Mouse (Mus musculus): Measurements from ENCODE around the gene Hist1h2ag.
"Not testable (repeated sequence)": the region's sequence is repeated elsewhere in the genome, so short reads cannot be mapped to it uniquely, and the experiment has no call there.

Hist1h2ag gene

GRCm38 (mm10) chr13:22042568-22043502 is at the start of gene Hist1h2ag, which contains the start of gene Hist1h2bj:
Gene Hist1h2ag, minus strand, starts transcription at chr13:22042944.
Gene Hist1h2bj, plus strand, starts transcription at chr13:22043214.
- TF ChIP-seq GATA4 (IDR thresholded peaks at IDR 0.05; ENCODE audit: insufficient replicate concordance, low read length), result not testable (repeated sequence)

GRCm38 (mm10) chr13:22084140-22084539 is 41.4 kb upstream of the Hist1h2ag start, which contains the start of gene Vmn1r188:
Gene Vmn1r188, plus strand, starts transcription at chr13:22084440.
- not testable (repeated sequence) for TF ChIP-seq GATA4 (IDR thresholded peaks at IDR 0.05; ENCODE audit: insufficient replicate concordance, low read length)

- TF ChIP-seq GATA4 (IDR thresholded peaks at IDR 0.05; ENCODE audit: insufficient replicate concordance, low read length), result no peak
These were observed 20.7 kb upstream of the Hist1h2ag start for GRCm38 (mm10) chr13:22063468-22063867.

- no peak for TF ChIP-seq GATA4 (IDR thresholded peaks at IDR 0.05; ENCODE audit: insufficient replicate concordance, low read length)
These were observed 18.7 kb upstream of the Hist1h2ag start for GRCm38 (mm10) chr13:22061422-22061821.

- no peak for TF ChIP-seq GATA4 (IDR thresholded peaks at IDR 0.05; ENCODE audit: insufficient replicate concordance, low read length)
These were observed 11.0 kb upstream of the Hist1h2ag start for GRCm38 (mm10) chr13:22053754-22054153.

GRCm38 (mm10) chr13:22051523-22051859 is 8.7 kb upstream of the Hist1h2ag start:
- TF ChIP-seq GATA4 (IDR thresholded peaks at IDR 0.05; ENCODE audit: insufficient replicate concordance, low read length), result no peak

GRCm38 (mm10) chr13:22050591-22051522 is 8.1 kb upstream of the Hist1h2ag start:
- peak; percentile 52; the same call in 1 of the 2 replicates for TF ChIP-seq GATA4 (IDR thresholded peaks at IDR 0.05; ENCODE audit: insufficient replicate concordance, low read length)

GRCm38 (mm10) chr13:22049737-22050440 is 7.1 kb upstream of the Hist1h2ag start:
- no peak for TF ChIP-seq GATA4 (IDR thresholded peaks at IDR 0.05; ENCODE audit: insufficient replicate concordance, low read length)

- no peak for TF ChIP-seq GATA4 (IDR thresholded peaks at IDR 0.05; ENCODE audit: insufficient replicate concordance, low read length)
These were observed 6.3 kb upstream of the Hist1h2ag start for GRCm38 (mm10) chr13:22049041-22049440.

- TF ChIP-seq GATA4 (IDR thresholded peaks at IDR 0.05; ENCODE audit: insufficient replicate concordance, low read length), result no peak
These were observed 2.6 kb upstream of the Hist1h2ag start for GRCm38 (mm10) chr13:22045311-22045710.

- no peak for TF ChIP-seq GATA4 (IDR thresholded peaks at IDR 0.05; ENCODE audit: insufficient replicate concordance, low read length)
These were observed 1.9 kb upstream of the Hist1h2ag start for GRCm38 (mm10) chr13:22044432-22045155.

GRCm38 (mm10) chr13:22043503-22044431 is 1.0 kb upstream of the Hist1h2ag start:
- no peak for TF ChIP-seq GATA4 (IDR thresholded peaks at IDR 0.05; ENCODE audit: insufficient replicate concordance, low read length)
